Mouse (Mus musculus) spleen, postnatal 10 days (tissue): Measurements from ENCODE around the gene Ccr2.
"Not testable (repeated sequence)": the region's sequence is repeated elsewhere in the genome, so short reads cannot be mapped to it uniquely, and the experiment has no call there.

ENCODE experiments used
- DNase-seq, 2 experiments: peaks; one replicate each; pipeline ENCODE4 v3.0.0; 2021 to 2022; ENCODE audit warnings: low spot score in 2 of 2

The Ccr2 gene

GRCm38 (mm10) chr9:124101723-124102122, at the start of gene Ccr2:
Ccr2 (plus strand) TSS chr9:124101950.
- DNase-seq: no peak

DNA sequence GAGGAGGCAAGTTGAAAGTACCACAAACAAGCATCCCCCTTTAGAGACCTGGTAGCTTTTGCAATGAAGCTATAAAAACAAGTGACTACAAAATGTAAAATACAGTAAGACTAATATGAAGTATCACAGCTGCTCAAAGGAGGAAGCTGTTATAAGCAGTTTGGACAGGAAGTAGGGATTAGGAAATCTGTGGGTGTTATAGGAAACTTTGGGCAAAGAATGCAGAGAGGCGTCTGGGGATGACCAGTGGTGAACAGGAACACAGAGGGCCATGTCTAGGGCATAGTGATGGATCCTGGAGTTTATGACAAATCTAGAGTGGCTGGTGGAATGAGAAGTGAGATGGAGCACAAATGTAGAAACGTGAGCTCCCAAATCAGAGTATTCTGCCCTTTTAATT, 48.2 kb upstream of the Ccr2 start:
- DNase-seq: no peak

DNA sequence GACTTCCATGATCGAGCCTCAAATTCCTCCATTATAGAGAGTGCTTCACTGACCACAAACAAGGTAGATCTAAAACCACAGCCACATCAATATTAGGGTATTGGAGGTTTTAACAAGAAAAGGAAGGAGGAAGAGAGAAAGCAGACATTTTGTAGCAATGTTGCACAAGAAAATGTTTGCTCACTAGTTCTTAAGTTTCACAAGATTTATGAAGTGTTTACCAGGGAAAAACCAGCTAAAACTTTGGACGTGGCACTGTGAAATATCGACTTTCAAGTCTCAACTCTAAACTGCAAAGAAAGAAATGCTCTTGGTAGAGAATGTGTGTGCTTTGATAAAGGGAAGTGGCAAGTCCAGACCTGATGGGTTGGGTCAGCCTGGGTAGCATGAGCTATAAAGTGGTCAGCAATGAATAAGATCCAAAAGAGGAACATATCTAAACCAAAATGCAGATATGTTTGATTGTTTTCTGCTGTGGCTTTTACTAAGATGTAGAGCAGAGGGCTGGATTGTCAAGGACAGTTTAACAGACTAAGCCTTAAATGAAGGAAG, 45.5 kb upstream of the Ccr2 start:
- no peak for DNase-seq

GRCm38 (mm10) chr9:124059660-124060352, 41.9 kb upstream of the Ccr2 start:
- DNase-seq: no peak

DNA sequence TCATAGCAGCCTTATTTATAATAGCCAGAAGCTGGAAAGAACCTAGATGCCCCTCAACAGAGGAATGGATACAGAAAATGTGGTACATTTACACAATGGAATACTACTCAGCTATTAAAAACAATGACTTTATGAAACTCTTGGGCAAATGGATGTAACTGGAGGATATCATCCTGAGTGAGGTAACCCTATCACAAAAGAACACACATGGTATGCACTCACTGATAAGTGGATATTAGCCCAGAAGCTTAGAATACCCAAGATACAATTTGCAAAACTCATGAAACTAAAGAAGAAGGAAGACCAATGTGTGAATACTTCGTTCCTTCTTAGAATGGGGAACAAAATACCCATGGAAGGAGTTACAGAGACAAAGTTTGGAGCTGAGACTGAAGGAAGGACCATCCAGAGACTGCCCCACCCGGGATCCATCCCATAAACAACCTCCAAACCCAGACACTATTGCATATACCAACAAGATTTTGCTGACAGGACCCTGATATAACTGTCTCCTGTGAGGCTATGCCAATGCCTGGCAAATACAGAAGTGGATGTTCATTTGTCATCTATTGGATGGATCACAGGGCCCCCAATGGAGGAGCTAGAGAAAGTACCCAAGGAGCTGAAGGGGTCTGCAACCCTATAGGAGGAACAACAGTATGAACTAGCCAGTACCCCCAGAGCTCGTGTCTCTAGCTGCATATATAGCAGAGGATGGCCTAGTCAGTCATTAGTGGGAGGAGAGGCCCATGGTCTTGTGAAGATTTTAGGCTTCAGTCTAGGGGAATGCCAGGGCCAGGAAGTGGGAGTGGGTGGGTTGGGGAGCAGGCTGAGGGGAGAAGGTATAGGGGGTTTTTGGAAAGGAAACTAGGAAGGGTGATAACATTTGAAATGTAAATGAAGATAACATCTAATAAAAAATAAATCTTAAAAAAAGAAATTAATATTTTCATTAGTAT, 40.0 kb upstream of the Ccr2 start:
- DNase-seq: not testable (repeated sequence)

- DNase-seq: no peak
Measured at GRCm38 (mm10) chr9:124066572-124067103, 35.1 kb upstream of the Ccr2 start.

DNA sequence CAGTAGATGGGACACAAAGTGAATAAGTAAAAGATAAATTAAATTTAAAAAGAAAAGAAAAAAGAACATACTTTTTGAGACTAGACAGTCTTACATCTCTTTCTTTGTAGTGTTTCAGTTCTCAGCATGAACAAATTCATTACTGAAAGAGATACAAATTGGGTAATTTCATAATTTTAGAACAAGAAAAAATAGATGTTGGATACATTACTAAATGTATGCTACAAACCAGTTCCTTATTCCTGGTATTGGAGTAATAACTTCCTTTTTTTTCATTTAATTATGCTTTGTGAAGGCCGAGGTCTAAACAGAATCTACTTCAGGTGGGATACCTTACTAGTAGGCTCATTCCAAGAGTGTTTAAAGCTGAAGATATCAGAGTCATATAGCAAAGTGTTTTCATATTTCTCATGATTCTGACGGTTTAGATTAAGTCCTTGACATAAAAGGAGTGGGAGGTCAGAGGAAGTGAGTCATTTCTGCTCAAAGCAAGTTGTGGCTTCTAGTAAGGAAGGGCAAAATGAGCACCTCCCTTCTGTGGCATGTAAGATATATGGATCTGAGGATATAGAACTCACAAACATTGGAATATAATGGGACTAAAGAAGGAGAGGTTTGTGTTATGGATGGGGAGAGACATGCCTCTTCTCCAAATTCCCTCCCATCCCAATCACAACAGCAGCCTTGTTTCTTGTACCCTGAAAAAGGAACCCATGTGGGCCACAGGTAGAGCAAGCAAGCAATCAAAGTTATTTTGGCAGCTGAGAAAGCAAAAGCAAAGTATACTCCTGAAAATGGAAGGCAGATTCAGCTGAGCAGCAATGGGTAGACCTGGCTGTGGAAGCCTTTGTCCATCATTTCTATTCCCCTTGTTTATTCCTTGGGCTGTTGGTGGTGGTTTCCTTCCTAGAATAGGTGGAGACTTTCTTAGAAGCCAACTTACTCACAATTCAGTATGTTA, 33.4 kb upstream of the Ccr2 start:
- no peak for DNase-seq

DNA sequence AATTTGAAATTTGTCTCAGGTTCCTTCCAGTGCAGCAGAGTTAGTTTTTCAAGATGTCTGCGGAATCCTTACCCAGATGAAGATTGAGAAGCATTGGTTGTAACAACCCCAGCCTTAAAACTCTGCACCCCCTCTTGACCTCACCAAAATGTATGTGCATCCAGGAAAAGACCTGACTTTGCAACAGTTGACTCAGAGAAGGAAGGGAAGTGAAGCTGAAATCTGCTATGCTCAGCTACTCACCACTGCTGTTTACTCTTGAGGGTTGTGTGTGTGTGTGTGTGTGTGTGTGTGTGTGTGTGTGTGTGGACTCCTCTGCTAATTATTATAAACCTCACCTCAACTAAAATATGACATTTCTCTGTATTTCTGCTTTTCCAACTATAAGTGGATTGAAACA, 30.2 kb upstream of the Ccr2 start:
- DNase-seq: no peak

DNA sequence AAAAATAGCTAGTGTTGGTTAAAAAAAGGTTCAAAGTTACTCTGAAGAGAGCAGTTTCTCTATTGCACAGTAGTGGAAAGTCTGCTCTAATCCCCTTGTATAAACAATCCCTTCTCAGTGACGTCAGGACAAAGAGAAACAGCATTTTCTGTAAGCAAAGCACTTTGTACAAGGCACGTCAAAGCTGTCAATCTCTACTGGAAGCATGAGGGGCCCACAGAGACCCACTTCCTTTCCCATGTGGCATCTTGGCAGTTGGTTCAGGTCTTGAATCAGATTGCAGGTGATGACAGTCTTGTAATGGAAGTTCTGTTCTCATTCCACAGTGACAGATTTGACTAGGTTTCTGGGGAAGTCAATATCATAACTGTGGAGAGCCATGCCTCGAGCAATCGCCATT, 21.9 kb upstream of the Ccr2 start:
- no peak for DNase-seq

DNA sequence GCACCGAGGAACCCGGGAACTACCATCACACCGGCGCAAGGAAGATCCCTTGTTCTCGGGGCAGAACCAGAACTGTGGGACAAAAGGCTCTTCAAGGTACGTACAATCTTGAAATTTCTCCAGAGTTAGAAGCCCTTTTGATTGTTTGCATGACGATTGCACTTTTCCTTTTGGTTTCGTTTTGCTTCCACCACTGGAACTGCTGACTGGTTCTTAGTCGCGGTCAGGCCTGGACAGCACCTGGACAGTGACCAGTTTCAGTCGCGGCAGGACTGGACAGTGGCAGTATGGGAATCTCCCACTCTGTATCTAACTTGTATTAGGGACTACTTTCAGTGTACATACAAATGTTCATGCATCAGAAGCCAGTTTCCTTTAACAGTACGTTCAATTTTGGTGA, 21.3 kb upstream of the Ccr2 start:
- DNase-seq: not testable (repeated sequence)

- no peak for DNase-seq
Measured at GRCm38 (mm10) chr9:124090441-124090840, 11.3 kb upstream of the Ccr2 start.

- DNase-seq: no peak
Measured at GRCm38 (mm10) chr9:124099127-124099526, 2.6 kb upstream of the Ccr2 start.

DNA sequence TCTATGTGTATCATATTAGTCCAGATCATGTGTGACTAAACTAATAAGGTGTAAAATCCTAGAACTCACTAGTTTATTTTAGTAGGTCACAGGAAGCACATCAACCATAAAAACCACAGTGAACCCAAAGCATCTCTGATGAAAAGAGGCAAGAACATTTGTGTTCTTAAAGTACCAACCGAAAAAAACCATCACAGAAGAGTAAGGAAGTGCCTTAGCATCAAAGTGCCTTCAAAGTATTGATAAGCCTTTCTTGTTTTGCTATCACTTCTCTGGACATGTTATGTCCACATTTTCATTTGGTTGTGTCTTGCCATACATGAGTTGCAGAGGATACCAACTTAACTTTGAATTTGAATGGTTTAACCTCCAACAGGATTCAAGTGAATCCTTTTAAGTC, 1.4 kb upstream of the Ccr2 start:
- DNase-seq: no peak

DNA sequence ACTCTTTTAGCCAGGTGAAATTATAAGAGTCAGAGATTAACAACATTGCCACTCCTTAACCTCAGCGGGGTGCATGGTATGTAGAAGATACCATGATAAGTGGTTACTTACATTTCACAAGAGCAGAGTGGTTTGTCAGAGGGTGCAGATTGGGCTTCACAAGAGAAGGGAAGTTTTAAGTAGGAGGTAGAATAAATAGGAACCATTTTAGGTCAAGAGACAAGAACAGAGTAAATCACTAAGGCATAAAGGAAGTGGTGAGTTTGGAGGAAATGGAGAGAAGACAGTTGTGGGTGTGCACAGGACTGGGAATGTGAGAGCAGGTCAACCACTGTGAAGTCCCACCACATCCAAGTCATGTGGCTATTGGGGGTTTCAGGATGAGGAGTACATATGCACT, 1.4 kb downstream of the Ccr2 start:
- no peak for DNase-seq

DNA sequence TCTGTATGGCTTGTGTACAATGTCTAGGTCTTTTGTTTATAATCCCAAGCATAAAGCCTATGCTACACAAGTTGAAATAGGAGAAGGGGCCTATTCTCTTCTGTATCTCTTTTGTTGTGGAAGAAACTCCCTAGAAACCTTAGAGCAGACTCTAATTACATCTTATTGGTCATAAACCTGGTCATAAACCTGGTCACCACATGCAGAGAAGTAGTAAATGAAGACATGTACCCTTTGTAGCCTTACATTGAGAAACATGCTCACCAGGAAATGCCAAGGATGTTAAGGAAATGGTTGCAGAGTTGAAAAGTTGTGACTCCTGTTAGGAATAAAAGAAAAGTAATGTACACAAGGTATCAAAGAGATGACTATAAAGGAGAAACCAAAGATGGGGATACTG, 3.4 kb downstream of the Ccr2 start:
- DNase-seq: no peak

DNA sequence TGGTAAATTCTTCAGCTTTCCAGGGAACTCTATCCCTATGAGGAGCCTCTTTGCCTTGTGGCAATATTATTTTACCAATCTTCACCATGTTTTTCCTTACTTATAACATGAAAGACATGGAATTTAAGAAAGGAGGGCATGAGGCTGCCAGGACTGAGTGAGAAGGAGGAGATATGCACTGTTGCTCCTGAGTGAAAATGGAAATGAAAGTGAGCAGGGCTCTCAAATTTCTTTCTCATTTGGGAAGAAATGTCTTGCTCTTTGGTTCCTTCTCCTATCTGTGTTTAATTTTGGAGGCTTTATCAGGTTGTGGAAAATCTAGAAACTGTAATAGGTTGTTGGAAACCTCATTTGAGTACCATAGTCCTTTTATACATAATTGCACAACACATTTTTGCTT, 5.5 kb downstream of the Ccr2 start:
- DNase-seq: no peak

DNA sequence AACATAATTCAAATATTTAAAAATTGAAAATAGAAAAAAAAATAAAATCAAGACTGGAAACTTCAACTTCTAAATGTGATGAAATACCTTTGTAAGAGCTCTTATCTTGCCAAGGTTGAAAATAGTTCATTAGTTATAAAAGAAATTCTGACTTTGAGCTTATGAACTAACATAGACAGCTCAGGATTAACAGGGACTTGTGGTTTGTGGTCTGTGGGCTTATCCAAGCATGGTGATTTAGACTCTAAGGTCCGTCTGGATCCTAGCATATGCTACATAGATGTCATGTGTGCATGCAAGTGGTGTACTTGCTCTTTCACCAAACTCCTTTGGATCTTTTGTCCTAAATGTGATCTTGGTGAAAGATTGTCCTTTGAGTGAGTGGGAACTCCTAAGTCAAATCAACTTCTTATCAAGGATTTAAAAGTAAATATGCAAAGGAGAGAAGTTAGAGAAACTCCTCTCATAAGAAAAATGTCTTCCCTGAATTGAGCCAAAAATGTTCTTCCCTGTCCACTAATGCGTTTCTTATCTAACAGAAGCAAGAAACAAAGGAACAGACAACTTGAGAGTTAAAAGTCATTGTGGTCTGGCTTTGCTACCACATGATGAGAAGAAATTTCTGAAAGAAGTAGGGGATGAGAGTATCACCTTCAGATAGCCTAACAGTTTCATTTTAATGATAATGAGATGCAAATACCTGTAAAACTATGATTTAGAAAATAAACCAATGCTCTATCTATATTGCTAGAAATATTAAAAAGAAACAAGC, 6.8 kb downstream of the Ccr2 start:
- DNase-seq: no peak

- DNase-seq: no peak
Measured at GRCm38 (mm10) chr9:124111997-124112396, 10.2 kb downstream of the Ccr2 start.

- DNase-seq: no peak
Measured at GRCm38 (mm10) chr9:124112591-124113239, 11.0 kb downstream of the Ccr2 start.

DNA sequence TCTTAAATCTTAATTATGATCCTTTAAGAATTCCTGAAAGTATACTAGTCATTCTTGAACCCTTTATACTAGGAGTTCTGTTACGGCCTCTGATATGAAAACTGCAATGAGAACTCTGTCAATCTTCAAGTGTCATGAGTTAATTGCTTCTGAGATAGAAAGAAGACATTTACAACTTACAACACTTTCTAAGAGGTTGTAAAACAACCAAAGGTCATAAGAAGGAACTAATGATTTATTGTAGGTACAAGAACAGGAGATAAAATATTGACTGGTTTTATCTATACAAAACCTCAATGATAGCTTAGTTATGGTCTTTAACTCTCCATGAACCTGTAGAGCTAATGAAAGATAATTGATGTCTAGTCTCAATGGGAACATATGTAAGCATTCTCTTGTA, 12.0 kb downstream of the Ccr2 start:
- no peak for DNase-seq
